Mouse (Mus musculus): ENCODE measurements around the gene 4921511M17Rik.
"Not testable (repeated sequence)": the region's sequence is repeated elsewhere in the genome, so short reads cannot be mapped to it uniquely, and the experiment has no call there.

The 4921511M17Rik gene

GRCm38 (mm10) chrX:154033727-154034126, at the start of gene 4921511M17Rik:
TSS of gene 4921511M17Rik (minus strand) at chrX:154033827.
- in situ Hi-C loops (cut with MboI, MseI) = not testable (repeated sequence)

- in situ Hi-C loops (cut with MboI, MseI) = not testable (repeated sequence)
Observed at GRCm38 (mm10) chrX:154054939-154055338, 21.3 kb upstream of the 4921511M17Rik start, which contains the start of gene Gm10057. TSS of gene Gm10057 (minus strand) at chrX:154055039.

DNA sequence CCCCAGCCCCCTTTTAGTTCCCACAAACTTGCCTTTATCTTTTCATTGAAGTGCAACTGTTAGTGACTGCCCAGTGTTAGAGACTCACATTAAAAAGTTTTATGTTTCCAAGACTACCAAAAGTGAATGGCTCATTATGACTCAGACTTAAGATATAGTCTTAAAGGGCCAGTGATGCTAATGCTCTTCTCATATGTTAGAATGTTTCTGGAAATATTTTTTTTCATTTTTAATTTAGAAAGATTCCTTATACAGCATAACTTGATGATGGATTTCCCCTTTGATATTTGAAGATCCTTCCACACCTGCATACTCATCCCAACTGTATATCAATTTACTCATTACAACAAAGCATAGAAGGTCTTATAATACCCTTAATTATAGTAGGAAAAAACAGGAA, 21.1 kb downstream of the 4921511M17Rik start, which contains the start of gene Samt1:
Gene Samt1 (minus strand): TSS at position 101 of the 400 bp plus-strand sequence.
- in situ Hi-C loops (cut with MboI, MseI) = loop anchor here (25.0 kb wide), 1 partner anchor 125 kb away; no protein-coding TSS in a partner anchor

DNA sequence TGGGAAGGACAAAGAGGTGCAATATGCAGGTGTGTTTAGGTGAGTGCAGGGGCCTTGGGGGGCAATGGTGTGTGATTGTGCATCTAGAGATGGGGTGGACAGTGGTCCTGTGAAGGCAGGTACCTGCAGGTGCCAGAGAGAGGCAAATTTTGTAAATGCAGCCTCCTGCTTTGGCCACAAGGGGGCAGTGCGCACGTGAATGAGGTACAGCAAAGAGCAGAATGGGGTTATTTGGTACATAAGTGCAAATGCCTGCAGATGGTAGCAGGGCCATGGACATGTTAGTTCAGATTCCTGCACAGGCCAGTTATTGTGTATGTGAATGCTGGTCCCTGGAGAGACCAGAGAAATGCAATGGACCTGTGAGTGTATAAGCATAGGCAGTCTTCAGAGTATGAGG, 56.7 kb downstream of the 4921511M17Rik start:
- in situ Hi-C loops (cut with MboI, MseI) = not testable (repeated sequence)

DNA sequence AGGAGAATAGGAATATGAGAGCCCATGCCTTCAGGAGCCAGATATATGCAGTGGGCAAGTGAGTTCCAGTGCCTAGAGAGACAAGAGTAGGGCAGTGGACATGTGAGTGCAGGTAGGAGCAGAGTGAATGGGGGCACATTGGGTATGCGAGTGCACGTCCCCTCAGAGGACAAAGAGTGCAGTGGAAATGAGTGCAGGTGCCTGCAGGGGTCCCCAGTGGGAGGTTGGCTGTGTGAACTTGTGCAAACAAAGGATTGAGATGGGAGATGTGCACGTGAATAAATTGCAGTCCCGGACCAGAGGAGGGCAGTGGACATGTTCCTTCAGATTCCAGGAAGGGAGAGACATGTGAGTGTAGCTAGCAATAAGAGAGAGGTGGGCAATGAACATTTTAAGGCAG, 57.2 kb downstream of the 4921511M17Rik start:
- in situ Hi-C loops (cut with MboI, MseI) = not testable (repeated sequence)

- in situ Hi-C loops (cut with MboI, MseI) = no loop called here
Observed at GRCm38 (mm10) chrX:153974450-153974849, 59.2 kb downstream of the 4921511M17Rik start.
